In the genomic region with DNA sequence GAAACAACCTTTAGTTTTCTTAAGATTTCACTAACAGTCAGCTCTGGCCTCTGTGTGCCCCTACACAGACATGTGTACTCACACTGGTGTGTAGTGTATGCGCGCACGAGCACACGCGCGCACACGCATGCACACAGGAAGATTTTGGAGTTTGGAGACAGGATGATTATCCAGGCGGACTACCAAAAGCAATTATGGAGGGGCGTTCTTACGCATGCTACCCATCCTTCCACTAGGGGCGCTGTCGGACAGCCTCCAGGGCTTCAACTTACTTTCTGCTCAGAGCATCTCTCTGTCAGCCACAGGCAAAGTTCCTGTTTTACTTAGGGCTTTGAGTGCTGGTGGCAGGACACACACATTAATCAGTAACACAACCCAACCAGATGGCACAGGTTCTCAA, we compare ENCODE assay signal across 9 mouse cellular contexts. TPM values are rescaled to one million over a fixed set of nuclear protein-coding genes. Genes with fewer than 3 reads are reported as not detected.
DNase-seq lines count a peak whose midpoint lies in the region; ATAC-seq and TF ChIP-seq lines count a peak whose summit lies in the region.
"Had no signal": no experiment of that assay in that cellular context is flagged by ENCODE, and none has a peak within 500 bp of the region (broad histone marks: within the 10 kb centered on the region; RNA-seq: fewer than 3 reads in every experiment).

No protein-coding gene starts in this region.

- H3K27ac ChIP-seq in left cerebral cortex, adult 2 months = no peak overlapping the region
- H3K27ac ChIP-seq in bone marrow, adult 2 months (ENCODE audit: control insufficient read depth, insufficient read depth, low read depth, low read length, poor library complexity) = no peak overlapping the region
- no peak overlapping the region for H3K27ac ChIP-seq in embryonic facial prominence, embryonic 11.5 days (replicated peaks; ENCODE audit: low read depth, low read length)
- H3K27ac ChIP-seq: embryonic facial prominence, embryonic 15.5 days had no signal

- no peak overlapping the region for H3K4me3 ChIP-seq in left cerebral cortex, adult 2 months
- no peak overlapping the region for H3K4me3 ChIP-seq in bone marrow, adult 2 months (replicated peaks; ENCODE audit: control insufficient read depth, low read depth, low read length)
- no peak overlapping the region for H3K4me3 ChIP-seq in embryonic facial prominence, embryonic 11.5 days (ENCODE audit: low read depth, low read length)
- H3K4me3 ChIP-seq: embryonic facial prominence, embryonic 15.5 days had no signal

- intact Hi-C loops in left cerebral cortex, adult 2 months (cut with DNase I) = no loop called here
- intact Hi-C loops in heart, postnatal 36 days (cut with DNase I) = no loop called here

- ATAC-seq in embryonic facial prominence, embryonic 11.5 days (replicated peaks; ENCODE audit: insufficient number of reproducible peaks, low FRiP score, low TSS enrichment, low read depth) = no peak
- peak; percentile 67 for ATAC-seq in megakaryocyte-erythroid progenitor cell, adult 5-6 weeks (replicated peaks; ENCODE audit: low FRiP score, low TSS enrichment, poor library complexity, severe bottlenecking)

- TF ChIP-seq CTCF in left cerebral cortex, adult 2 months (IDR thresholded peaks at IDR 0.05) = peak; percentile 80
- peak; percentile 81 for TF ChIP-seq CTCF in bone marrow, adult 2 months (IDR thresholded peaks at IDR 0.05; ENCODE audit: control insufficient read depth, insufficient read depth, low read length)

- H3K4me2 ChIP-seq in embryonic facial prominence, embryonic 11.5 days (ENCODE audit: low read depth, low read length) = no peak overlapping the region
- H3K4me2 ChIP-seq: embryonic facial prominence, embryonic 15.5 days had no signal

- TF ChIP-seq POLR2A in bone marrow, adult 2 months (IDR thresholded peaks at IDR 0.05; ENCODE audit: borderline replicate concordance, control insufficient read depth, low read depth, low read length) = no peak

- no peaks in the 10 kb centered on the region for H3K27me3 ChIP-seq in embryonic facial prominence, embryonic 11.5 days (ENCODE audit: control insufficient read depth, insufficient read depth, low read length)
- H3K27me3 ChIP-seq: embryonic facial prominence, embryonic 15.5 days had no signal

- H3K36me3 ChIP-seq in embryonic facial prominence, embryonic 11.5 days (replicated peaks; ENCODE audit: control insufficient read depth, insufficient read depth, low read depth, low read length) = no peaks in the 10 kb centered on the region
- H3K36me3 ChIP-seq: embryonic facial prominence, embryonic 15.5 days had no signal

- H3K9me3 ChIP-seq in embryonic facial prominence, embryonic 11.5 days (replicated peaks; ENCODE audit: control insufficient read depth, low read length) = no peaks in the 10 kb centered on the region
- H3K9me3 ChIP-seq: embryonic facial prominence, embryonic 15.5 days had no signal

- H3K4me1 ChIP-seq in bone marrow, adult 2 months (ENCODE audit: control insufficient read depth, insufficient read depth, low read length) = no peaks in the 10 kb centered on the region
- no peaks in the 10 kb centered on the region for H3K4me1 ChIP-seq in embryonic facial prominence, embryonic 11.5 days (ENCODE audit: control insufficient read depth, insufficient read depth, low read length)
- H3K4me1 ChIP-seq: embryonic facial prominence, embryonic 15.5 days had no signal

- peak; percentile 25 to 41 for DNase-seq in left cerebral cortex, adult 2 months (ENCODE audit: extremely low spot score in 1 of 2, low spot score in 2 of 2)
- DNase-seq in left cerebral cortex, adult 11 months (ENCODE audit: low spot score) = no peak
- DNase-seq in embryonic facial prominence, embryonic 11.5 days (ENCODE audit: low spot score) = peak; percentile 84
- DNase-seq in heart, postnatal 36 days = peak; percentile 56 to 68
- DNase-seq in layer of hippocampus, postnatal 14 days (ENCODE audit: low spot score in 2 of 2) = peak; percentile 41 to 50
- peak; percentile 63 to 85 for DNase-seq in spleen, postnatal 4 days (ENCODE audit: low spot score in 2 of 2)

- no peak overlapping the region for H3K9ac ChIP-seq in embryonic facial prominence, embryonic 11.5 days (replicated peaks; ENCODE audit: low read length)
- H3K9ac ChIP-seq: embryonic facial prominence, embryonic 15.5 days had no signal

- WGBS in bone marrow, adult 2 months = 75% methylated on average over 12 of the region's 12 CpGs
- 41% methylated on average over 12 of the region's 12 CpGs for WGBS in embryonic facial prominence, embryonic 11.5 days

RNA-seq across cellular contexts. Expression of a gene that starts 57.6 kb away (rescaled TPM):
- 10 to 100 TPM; 65.5 to 68.1 TPM for total RNA-seq in left cerebral cortex, adult 2 months (2021)
- polyA plus RNA-seq in bone marrow, adult 2 months (2011; ENCODE audit: insufficient read depth, insufficient read length, low replicate concordance, missing spikeins) = 35.8 and 64.2 TPM in 2 replicates
- 24.8 and 28.6 TPM in 2 replicates for polyA plus RNA-seq in embryonic facial prominence, embryonic 11.5 days (2014; fragmentation: Nextera tagmentation; extraction: Ambion mirVana)
- total RNA-seq in heart, postnatal 36 days (2021) = 10 to 100 TPM; 53.2 to 68.6 TPM
- total RNA-seq in layer of hippocampus, postnatal 14 days (2021) = 10 to 100 TPM; 48.2 to 49.9 TPM
- 7.4 and 21.6 TPM in 2 replicates for total RNA-seq in megakaryocyte-erythroid progenitor cell, adult 5-6 weeks (2014; fragmentation: Nextera tagmentation)
- 10.1 and 24.6 TPM in 2 replicates for total RNA-seq in megakaryocyte-erythroid progenitor cell, adult 5-6 weeks (2017)
